Mouse (Mus musculus) forebrain, embryonic 15.5 days (tissue): Measurements from ENCODE around the gene Xrra1. TPM values are rescaled to one million over a fixed set of nuclear protein-coding genes. Genes with fewer than 3 reads are reported as not detected.
"Not testable (repeated sequence)": the region's sequence is repeated elsewhere in the genome, so short reads cannot be mapped to it uniquely, and the experiment has no call there.

Experiments used
- ATAC-seq: fragments of 200-750 bp; cut with Nextera tagmentation; replicated peaks from 2 replicates; pipeline ENCODE4 v1.8.0; 2017; ENCODE audit warnings: mild to moderate bottlenecking, moderate TSS enrichment, moderate library complexity
- H3K27ac ChIP-seq: fragments of 300-500 bp; sonication (generic); replicated peaks from 2 replicates; pipeline ENCODE4 v1.5.1; 2015; ENCODE audit warnings: mild to moderate bottlenecking, inconsistent platforms
- H3K27me3 ChIP-seq: fragments of 300-500 bp; sonication (generic); 2 replicates; pipeline ENCODE4 v1.6.1; 2015; ENCODE audit warnings: inconsistent platforms
- H3K36me3 ChIP-seq: fragments of 300-500 bp; sonication (generic); 2 replicates; pipeline ENCODE4 v1.6.1; 2015; ENCODE audit warnings: mild to moderate bottlenecking, inconsistent platforms
- H3K4me1 ChIP-seq: fragments of 300-500 bp; sonication (generic); 2 replicates; pipeline ENCODE4 v1.6.1; 2015; ENCODE audit warnings: inconsistent platforms
- H3K4me2 ChIP-seq: fragments of 300-500 bp; sonication (generic); replicated peaks from 2 replicates; pipeline ENCODE4 v1.6.1; 2015; ENCODE audit warnings: mild to moderate bottlenecking, inconsistent platforms
- H3K4me3 ChIP-seq: fragments of 300-500 bp; sonication (generic); 2 replicates; pipeline ENCODE4 v1.5.1; 2015; ENCODE audit warnings: mild to moderate bottlenecking, inconsistent platforms
- H3K9ac ChIP-seq: fragments of 300-500 bp; sonication (generic); replicated peaks from 2 replicates; pipeline ENCODE4 v1.6.1; 2015; ENCODE audit warnings: mild to moderate bottlenecking, inconsistent platforms
- H3K9me3 ChIP-seq: fragments of 300-500 bp; sonication (generic); 2 replicates; pipeline ENCODE4 v1.6.1; 2016; ENCODE audit warnings: inconsistent platforms
- WGBS: fragments of 180-500 bp; shearing (Covaris S2); methylation state at CpG from one replicate; pipeline ENCODE4 v1.1.7; 2015; ENCODE audit warnings: mixed read lengths; 5-methylcytosine and 5-hydroxymethylcytosine counted together
- polyA plus RNA-seq: library from polyadenylated mRNA; unstranded; fragments of >200 nt; fragmentation: Nextera tagmentation; extraction: Ambion mirVana; gene quantifications from 2 replicates; pipeline ENCODE4 v1.2.1, GENCODE M21; 2015

Xrra1 gene
- polyA plus RNA-seq: 0.61 and 0.65 TPM in 2 replicates

DNA sequence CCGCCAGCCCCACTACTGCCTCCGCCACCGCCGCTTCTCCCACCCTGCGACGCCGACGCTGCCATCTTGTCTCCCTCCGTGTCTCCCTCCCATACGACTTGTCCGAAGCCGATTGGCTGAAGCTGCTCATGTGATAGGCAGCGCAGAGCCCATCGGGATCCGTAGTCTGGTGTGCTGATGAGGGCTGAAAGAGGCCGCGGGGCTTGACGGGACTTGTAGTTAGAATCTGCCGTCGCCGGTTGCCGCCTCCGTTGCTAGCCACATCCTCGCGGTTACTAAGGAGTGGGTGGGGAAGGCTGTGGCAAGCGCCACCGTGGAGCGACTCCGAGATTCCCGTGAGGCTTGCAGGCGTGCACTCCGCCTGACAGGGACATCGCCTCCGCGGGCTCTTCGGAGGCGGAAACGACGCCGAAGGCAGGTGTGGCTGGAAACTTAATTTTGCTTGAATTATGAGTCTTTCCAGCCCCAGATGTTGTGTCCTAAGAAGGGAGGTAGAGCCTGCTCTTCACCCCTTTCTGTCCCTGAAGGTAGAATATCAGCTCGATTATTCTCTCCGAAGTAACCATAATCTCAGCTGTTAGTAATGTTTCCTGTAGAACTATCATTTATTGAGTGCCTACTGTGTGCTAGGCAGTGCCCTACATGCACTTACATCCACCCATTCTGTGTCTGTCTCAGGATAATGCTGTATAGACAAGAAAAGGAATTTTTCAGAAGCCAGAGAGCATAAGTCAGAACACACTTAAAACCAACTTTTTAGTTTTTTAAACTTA lies at the start of gene Xrra1:
Gene Xrra1, plus strand, starts transcription at position 304 of the 773 bp plus-strand sequence.
- peak within 1 kb of the TSS; percentile 72 for H3K4me2 ChIP-seq
- peak within 1 kb of the TSS; percentile 75 for H3K9ac ChIP-seq
- under 1% methylated on average over 42 of the region's 42 CpGs for WGBS
- no peaks in the 10 kb centered on the region for H3K27me3 ChIP-seq
- ATAC-seq: peak; percentile 99
- H3K27ac ChIP-seq: peak within 1 kb of the TSS; percentile 78
- H3K4me1 ChIP-seq: peaks cover 20% of the 10 kb centered on the region
- no peaks in the 10 kb centered on the region; the same call in 1 of the 2 replicates for H3K36me3 ChIP-seq
- peak within 1 kb of the TSS; percentile 62 for H3K4me3 ChIP-seq
- H3K9me3 ChIP-seq: no peaks in the 10 kb centered on the region

DNA sequence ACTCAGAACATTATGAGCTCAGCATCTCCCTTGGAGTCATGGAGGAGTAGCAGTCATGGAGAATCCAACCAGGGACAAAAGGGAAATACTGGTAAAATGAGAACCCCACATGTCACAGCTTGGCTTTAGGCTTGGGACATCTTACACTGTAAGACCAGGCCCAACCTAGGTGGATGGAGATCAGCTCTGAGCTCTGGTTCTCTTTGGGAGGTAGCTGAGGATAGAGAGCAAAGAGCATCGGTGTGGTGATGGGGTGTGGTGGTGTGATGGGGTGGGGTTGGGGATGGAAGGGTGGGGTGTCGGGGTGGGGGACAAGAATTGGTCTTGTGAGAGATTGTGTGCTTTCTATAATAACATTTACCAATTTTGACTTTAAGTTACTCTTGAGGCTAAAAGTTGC lies 48.1 kb upstream of the Xrra1 start:
- 96% methylated on average over 2 of the region's 2 CpGs for WGBS
- Histone ChIP-seq H3K9me3 (no peaks in the 10 kb centered on the region), H3K4me1 (no peaks in the 10 kb centered on the region), H3K27ac (no peak overlapping the region), H3K4me3 (no peak overlapping the region), H3K9ac (no peak overlapping the region), H3K4me2 (no peak overlapping the region), H3K36me3 (no peaks in the 10 kb centered on the region), H3K27me3 (no peaks in the 10 kb centered on the region)
- no peak for ATAC-seq

DNA sequence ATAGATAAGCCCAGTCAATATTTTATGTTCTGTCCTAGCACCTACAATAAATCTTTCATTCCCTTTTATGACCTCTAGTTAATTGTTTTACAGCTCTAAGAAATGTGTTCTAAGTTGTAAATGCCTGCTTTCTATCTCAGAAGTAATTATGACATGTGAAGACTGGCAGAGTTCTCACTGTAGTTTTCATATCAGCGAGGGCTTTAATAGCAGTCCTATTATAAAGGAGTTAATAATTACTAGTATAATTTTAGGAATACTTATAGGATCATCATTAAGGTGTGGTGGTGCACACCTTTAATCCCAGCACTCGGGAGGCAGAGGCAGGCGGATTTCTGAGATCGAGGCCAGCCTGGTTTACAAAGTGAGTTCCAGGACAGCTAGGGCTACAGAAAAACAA lies 47.3 kb upstream of the Xrra1 start:
- H3K4me2 ChIP-seq: no peak overlapping the region
- no peaks in the 10 kb centered on the region for H3K36me3 ChIP-seq
- no peaks in the 10 kb centered on the region for H3K4me1 ChIP-seq
- no peaks in the 10 kb centered on the region for H3K9me3 ChIP-seq
- no peak overlapping the region for H3K4me3 ChIP-seq
- 92% methylated on average over 4 of the region's 4 CpGs for WGBS
- H3K27ac ChIP-seq: no peak overlapping the region
- no peak for ATAC-seq
- no peak overlapping the region for H3K9ac ChIP-seq
- H3K27me3 ChIP-seq: no peaks in the 10 kb centered on the region

DNA sequence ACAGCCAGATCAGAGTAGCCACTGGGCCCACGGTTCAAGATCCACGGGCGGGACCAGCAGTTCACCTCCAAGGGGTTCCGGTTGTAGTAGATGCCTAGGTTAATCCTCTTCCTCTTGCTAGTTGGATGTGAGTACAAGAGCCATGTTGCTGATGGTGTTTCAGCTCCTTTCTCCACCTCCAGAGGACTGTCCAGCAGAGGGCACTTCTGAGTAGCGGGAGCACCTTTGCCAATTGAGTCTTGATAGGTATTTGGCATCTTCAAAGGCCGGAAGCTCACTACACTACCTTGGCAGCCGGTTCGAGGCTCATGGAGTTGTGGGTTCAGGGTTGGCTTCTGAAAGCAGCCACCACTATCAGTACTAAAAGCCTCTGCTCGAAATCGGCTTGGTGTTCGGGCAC lies 45.5 kb upstream of the Xrra1 start:
- Histone ChIP-seq H3K27me3 (no peaks in the 10 kb centered on the region), H3K4me3 (no peak overlapping the region), H3K4me2 (no peak overlapping the region), H3K4me1 (no peaks in the 10 kb centered on the region), H3K9ac (no peak overlapping the region), H3K36me3 (no peaks in the 10 kb centered on the region), H3K9me3 (no peaks in the 10 kb centered on the region), H3K27ac (no peak overlapping the region)
- ATAC-seq: no peak
- WGBS: 89% methylated on average over 11 of the region's 11 CpGs

DNA sequence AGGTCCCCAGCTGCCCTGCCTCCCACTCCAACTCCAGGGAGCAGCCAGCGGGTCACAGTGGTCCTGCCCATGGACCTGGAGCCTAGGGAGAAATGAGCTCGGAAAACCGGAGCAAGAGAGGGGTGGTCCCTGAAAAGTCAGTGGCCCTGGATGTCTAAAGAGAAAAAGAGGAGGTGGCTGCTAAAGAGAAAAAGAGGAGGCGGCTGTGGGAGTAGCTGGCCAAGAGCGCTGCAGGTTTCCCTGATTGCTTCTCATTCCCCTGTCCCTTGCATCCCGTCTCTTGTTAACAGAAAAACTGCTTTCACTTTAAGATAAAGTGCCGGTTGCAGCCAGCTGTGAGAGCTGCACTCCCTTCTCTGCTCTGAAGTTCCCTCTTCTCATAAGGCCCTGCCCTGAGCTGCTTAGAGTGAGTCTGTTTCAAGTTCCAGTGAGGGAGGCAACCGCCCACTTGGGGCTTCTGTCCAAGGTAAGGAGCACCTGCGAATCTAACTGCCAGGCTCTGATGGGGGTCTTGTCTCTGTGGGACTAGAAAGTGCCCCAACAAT lies 40.7 kb upstream of the Xrra1 start:
- not testable (repeated sequence) for H3K27ac ChIP-seq, H3K9ac ChIP-seq, H3K9me3 ChIP-seq, H3K4me3 ChIP-seq, H3K4me2 ChIP-seq, H3K4me1 ChIP-seq, H3K27me3 ChIP-seq, ATAC-seq, H3K36me3 ChIP-seq
- WGBS: 26% methylated on average over 9 of the region's 9 CpGs

DNA sequence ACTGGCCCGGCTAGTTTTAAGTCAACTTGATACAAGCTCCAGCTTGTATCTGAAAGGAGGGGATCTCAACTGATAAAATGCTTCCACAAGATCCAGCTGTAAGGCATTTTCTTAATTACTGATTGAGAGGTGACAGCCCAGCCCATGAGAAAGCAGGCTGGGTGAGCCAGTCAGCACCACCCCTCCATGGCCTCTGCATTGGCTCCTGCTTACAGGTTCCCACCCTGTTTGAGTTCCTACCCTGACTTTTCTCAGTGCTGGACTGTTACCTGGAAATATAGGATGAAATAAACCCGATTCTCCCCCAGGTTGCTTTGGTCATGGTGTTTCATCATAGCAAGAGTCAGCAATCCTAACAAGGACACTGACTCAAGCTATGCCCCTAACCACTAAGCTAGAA lies 37.0 kb upstream of the Xrra1 start:
- no peaks in the 10 kb centered on the region for H3K27me3 ChIP-seq
- no peak overlapping the region for H3K9ac ChIP-seq
- H3K4me3 ChIP-seq: no peak overlapping the region
- no peak overlapping the region for H3K27ac ChIP-seq
- H3K4me1 ChIP-seq: no peaks in the 10 kb centered on the region
- no peak overlapping the region for H3K4me2 ChIP-seq
- no peaks in the 10 kb centered on the region for H3K9me3 ChIP-seq
- no peak for ATAC-seq
- H3K36me3 ChIP-seq: no peaks in the 10 kb centered on the region
- WGBS: 96% methylated on average over 2 of the region's 2 CpGs

DNA sequence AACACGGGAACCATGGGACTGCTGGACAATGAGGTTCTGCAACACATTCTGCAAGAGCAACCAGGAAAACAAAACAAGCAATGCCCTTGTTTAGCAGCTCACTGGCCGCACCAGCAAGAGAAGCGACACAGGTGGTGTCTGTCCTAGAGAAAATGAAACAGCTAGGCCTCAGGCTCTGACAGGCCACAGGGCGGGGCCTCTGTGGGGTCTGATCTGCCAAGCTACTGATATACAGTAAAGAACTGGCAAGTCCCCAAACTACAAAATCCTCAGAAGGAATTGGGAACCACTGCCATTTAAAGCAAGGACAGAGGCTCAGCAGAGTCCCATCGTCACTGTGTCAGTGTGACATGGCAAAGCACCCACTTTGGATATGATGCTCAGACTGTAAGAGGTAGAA lies 36.5 kb upstream of the Xrra1 start:
- H3K36me3 ChIP-seq: no peaks in the 10 kb centered on the region
- WGBS: 89% methylated on average over 5 of the region's 5 CpGs
- no peaks in the 10 kb centered on the region for H3K9me3 ChIP-seq
- no peak overlapping the region for H3K4me2 ChIP-seq
- H3K4me3 ChIP-seq: no peak overlapping the region
- H3K4me1 ChIP-seq: no peaks in the 10 kb centered on the region
- no peaks in the 10 kb centered on the region for H3K27me3 ChIP-seq
- no peak overlapping the region for H3K9ac ChIP-seq
- no peak for ATAC-seq
- no peak overlapping the region for H3K27ac ChIP-seq

DNA sequence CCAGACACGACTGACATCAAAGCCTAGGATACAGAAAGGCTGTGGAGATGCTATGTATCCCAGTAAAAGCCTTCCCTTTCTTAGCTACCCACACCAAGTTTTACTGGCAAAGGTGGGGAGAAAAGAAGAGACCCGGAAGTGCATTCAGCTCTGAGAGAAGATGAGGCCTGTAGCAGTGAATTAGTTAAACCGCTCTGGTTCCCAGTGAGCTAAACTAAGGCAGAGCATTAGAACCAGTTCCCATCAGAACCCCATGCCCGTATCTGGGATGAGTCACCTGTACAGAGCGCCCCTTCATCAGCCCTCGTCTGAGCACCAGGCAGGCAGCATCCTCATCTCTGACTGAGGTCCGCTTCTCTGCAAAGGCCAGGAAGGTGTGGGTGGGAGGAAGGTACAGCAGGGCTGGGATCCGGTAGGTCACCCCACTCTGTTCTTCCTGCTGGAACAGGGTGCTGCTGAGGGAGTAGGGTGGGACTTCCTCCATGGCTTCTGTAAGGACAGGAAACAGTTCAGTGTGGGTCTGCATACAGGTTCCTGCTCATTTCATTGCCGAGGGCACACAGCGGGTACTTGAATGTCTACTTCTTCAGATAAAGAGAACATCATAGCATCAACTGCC lies 35.8 kb upstream of the Xrra1 start:
- no peaks in the 10 kb centered on the region for H3K9me3 ChIP-seq
- no peak overlapping the region for H3K27ac ChIP-seq
- H3K9ac ChIP-seq: no peak overlapping the region
- no peak for ATAC-seq
- no peak overlapping the region for H3K4me2 ChIP-seq
- H3K4me1 ChIP-seq: peaks cover 4% of the 10 kb centered on the region; the same call in 1 of the 2 replicates
- no peaks in the 10 kb centered on the region for H3K36me3 ChIP-seq
- H3K27me3 ChIP-seq: no peaks in the 10 kb centered on the region
- H3K4me3 ChIP-seq: no peak overlapping the region
- WGBS: 89% methylated on average over 10 of the region's 10 CpGs

DNA sequence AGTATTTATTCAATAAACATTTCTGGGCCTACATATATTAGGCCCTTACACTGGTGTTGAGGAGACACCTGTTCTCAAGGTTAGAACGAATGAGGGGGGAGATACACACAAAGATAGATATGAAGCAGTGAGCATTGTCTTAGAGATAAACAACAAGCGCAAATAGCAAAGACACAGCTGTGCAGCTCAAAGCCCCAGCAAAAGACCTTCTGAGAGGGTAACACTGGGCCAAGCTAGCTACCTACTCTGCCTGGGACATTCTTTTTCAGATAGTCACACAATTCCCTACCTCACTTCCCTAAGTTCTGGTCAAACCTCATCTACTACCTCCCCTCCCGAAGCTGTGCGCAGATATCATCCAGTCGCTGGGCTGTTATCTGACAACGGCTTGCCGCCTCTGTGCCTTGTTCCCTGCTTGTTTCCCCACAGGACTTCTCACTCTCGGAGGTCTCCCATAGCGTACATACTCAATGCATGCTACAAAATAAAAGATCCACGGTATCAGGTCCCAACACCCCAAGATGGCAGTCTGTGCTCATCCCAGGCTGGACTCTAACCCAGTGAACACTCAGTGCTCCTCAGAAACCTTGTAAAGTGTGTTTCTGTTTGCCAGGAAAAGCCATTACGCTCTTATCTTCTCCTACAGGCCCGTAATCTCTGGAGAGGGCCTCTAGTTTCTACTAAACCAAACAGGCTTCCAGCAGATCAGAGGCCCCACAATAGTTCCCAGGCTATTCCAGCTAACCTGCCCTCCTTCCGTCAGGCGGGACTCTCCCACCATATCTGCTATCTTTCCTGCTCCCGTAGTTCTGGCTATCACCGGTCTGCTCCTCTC lies 34.0 kb upstream of the Xrra1 start:
- no peak overlapping the region for H3K4me2 ChIP-seq
- H3K9me3 ChIP-seq: no peaks in the 10 kb centered on the region
- no peaks in the 10 kb centered on the region for H3K27me3 ChIP-seq
- H3K4me3 ChIP-seq: no peak overlapping the region
- no peaks in the 10 kb centered on the region for H3K36me3 ChIP-seq
- no peak overlapping the region for H3K27ac ChIP-seq
- H3K4me1 ChIP-seq: peaks cover 11% of the 10 kb centered on the region; the same call in 1 of the 2 replicates
- no peak for ATAC-seq
- no peak overlapping the region for H3K9ac ChIP-seq
- 87% methylated on average over 16 of the region's 16 CpGs for WGBS

DNA sequence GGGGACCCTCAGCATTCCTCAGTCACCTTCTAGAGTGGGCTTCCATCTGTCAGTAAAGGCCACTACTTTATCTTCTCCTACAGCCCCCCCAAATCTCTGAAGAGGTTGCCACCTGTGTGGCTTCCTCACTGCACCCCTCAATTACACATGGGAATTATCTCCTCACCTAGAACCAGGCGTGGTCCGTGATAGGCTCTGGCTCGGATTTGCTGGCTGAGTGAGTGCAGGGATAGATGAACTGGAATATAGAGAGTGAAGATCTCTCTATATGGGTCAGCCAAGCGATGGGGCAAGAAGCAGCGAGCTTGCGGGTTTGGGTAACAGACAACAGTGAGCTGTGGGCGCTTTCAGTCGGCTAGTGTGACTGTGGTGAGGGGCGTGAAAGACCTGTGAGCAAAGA lies 33.4 kb upstream of the Xrra1 start:
- H3K9ac ChIP-seq: no peak overlapping the region
- H3K27ac ChIP-seq: no peak overlapping the region
- H3K36me3 ChIP-seq: no peaks in the 10 kb centered on the region
- 89% methylated on average over 9 of the region's 9 CpGs for WGBS
- H3K4me2 ChIP-seq: no peak overlapping the region
- no peaks in the 10 kb centered on the region for H3K27me3 ChIP-seq
- H3K9me3 ChIP-seq: no peaks in the 10 kb centered on the region
- ATAC-seq: no peak
- peaks cover 11% of the 10 kb centered on the region; the same call in 1 of the 2 replicates for H3K4me1 ChIP-seq
- no peak overlapping the region for H3K4me3 ChIP-seq

DNA sequence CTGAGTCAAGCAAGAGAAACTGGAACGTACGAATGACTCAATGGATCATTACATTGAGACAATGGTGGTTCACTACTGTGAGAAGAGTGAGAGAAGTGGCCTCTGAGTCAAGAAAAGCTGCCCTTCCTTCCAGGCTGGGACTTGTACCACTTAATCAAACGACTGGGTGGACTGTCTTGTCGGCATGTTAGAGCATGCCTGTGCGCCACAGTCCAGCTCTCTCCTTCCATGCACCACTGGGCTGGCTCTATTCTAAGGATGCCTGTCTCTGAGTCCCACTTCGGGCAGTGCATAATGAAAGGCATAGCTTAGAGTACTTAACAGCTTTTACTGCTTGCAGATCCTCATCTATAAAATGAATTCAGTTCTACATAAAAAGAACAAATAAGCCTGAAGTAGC lies 32.8 kb upstream of the Xrra1 start:
- Histone ChIP-seq H3K9me3 (no peaks in the 10 kb centered on the region), H3K4me1 (peaks cover 11% of the 10 kb centered on the region; the same call in 1 of the 2 replicates), H3K9ac (no peak overlapping the region), H3K4me3 (no peak overlapping the region), H3K27ac (no peak overlapping the region), H3K4me2 (no peak overlapping the region), H3K27me3 (no peaks in the 10 kb centered on the region), H3K36me3 (no peaks in the 10 kb centered on the region)
- 72% methylated on average over 6 of the region's 6 CpGs for WGBS
- ATAC-seq: no peak

DNA sequence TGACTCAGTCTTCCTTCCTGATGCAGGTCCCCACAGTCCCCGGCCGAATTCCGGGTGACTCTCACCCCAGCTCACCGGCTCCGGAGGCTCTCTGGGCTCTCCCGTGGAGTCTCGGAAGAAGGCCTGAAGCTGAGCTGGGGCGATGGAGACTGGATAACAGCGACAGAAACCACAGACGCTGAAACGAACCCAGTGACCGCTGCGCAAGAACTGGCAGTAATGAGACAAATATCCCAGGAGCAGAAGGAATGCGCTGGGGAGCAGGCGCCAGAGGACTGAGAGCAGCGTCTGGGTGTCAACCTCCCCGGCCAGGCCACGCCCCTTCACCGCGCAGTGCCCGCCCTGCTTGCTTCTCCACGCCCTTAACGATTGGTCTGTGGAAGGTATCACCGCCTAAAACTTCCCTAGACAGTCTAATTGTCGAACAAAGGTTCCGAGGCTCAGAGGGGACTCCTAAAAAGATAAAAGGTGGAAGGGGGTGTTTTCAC lies 30.8 kb upstream of the Xrra1 start, which contains the start of gene Neu3:
Gene Neu3, minus strand, starts transcription at position 335 of the 488 bp plus-strand sequence.
- ATAC-seq: peak; percentile 95
- H3K9ac ChIP-seq: peak within 1 kb of the TSS; percentile 41
- no peaks in the 10 kb centered on the region for H3K36me3 ChIP-seq
- H3K4me3 ChIP-seq: peak within 1 kb of the TSS; percentile 42
- under 1% methylated on average over 26 of the region's 26 CpGs for WGBS
- no peaks in the 10 kb centered on the region for H3K9me3 ChIP-seq
- no peaks in the 10 kb centered on the region for H3K27me3 ChIP-seq
- peaks cover 11% of the 10 kb centered on the region; the same call in 1 of the 2 replicates for H3K4me1 ChIP-seq
- H3K27ac ChIP-seq: peak within 1 kb of the TSS; percentile 52
- H3K4me2 ChIP-seq: peak within 1 kb of the TSS; percentile 53
